Mouse (Mus musculus) natural killer cell, adult 2 months (primary cell): ENCODE measurements around the gene Plekha4.

Experiments used
- DNase-seq, 2 experiments: peaks; one replicate each; pipeline ENCODE4 v3.0.0; 2022; ENCODE audit warnings: low spot score in 2 of 2

Plekha4 gene

GRCm38 (mm10) chr7:45538163-45539041, 12.3 kb downstream of the Plekha4 start:
- no peak for DNase-seq

- DNase-seq = no peak
Measured at GRCm38 (mm10) chr7:45539095-45539494, 13.0 kb downstream of the Plekha4 start.

DNA sequence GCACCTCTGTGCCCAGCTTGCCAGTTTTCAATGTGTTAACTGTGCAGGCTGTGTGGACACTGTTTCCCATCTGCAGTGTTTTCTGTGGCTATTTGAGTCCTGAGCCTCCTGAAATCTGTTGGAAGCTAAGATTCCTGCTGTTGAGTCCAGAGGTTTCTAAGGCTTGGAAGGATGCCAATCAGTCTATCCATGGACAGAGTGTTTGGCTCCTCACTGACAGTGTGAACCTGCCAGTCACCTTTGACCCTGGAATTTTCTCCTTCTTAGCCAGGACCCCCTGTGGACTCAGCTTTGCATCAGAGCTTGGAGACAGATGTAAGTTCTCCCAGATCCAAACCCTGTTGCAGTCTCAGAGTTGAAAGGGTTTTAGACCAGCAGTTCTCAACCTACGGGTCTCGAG, 14.1 kb downstream of the Plekha4 start:
- DNase-seq = no peak

GRCm38 (mm10) chr7:45544525-45544924, 18.4 kb downstream of the Plekha4 start:
- DNase-seq = no peak

DNA sequence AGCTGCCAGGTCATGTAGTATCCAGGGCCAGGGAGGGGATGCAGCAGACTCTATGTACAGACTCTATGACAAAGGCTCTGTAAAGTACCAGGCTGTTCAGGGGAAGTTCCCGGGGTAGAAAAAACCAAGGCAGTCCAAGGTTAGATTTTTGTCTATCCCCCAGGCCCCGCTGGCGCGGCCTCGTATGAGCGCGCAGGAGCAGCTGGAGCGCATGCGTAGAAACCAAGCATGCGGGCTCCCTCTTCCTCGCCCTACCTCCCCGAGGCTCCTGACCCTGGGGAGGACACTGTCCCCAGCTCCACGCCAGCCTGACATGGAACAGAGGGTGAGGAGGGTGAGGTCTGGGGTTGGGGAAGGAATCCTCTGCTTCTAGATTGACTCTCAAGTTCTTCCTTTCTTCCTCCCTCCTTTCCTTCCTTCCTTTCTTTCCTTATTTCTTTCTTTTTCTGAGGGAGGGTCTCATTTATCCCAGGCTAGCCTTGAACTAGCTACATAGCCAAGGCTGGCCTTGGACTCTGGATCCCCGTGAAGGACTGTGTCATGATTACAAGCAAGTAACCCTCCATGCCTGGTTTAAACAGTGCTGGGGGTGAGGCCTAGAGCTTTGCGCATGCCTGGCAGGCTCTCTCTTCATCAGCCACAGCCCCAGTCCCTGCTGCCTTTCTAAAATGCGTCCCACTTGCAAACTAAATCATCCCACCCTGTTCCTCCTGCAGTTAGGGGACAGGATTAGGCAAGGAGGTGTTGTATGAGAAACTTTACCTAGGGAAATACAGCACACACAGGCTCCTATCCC, 23.7 kb downstream of the Plekha4 start:
- no peak for DNase-seq

DNA sequence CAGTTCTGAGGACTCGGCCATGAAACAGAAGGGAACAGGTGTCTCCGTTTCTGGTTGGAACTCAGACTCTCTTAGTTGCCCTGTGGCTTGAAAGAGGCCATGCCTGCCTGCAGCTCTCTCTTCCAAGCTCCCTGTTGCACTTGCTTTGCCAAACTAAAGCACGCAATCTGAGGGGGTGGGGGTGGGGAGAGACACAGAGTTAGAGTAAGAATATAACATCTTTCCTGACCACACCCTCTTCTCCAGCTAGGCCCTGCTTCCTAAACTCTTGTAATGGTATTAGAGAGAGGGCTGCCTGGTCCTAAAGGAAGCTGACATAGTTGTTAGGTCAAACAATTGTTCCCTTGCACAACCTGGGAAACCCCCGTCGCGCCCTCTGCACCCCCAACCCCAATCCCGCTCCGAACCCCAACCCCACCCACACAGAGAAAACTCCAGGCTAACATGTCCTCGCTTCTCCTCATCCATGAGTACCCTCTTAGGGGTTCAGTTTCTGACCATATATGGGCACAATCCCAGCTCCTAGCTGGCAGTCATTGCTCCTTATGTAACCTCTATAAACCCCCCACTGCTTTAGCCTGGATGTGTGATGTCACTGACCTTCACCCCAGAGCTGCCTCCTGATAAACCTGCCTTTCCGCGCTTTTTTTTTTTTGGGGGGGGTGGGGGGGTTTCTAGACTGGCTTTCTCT, 24.8 kb downstream of the Plekha4 start:
- no peak for DNase-seq

DNA sequence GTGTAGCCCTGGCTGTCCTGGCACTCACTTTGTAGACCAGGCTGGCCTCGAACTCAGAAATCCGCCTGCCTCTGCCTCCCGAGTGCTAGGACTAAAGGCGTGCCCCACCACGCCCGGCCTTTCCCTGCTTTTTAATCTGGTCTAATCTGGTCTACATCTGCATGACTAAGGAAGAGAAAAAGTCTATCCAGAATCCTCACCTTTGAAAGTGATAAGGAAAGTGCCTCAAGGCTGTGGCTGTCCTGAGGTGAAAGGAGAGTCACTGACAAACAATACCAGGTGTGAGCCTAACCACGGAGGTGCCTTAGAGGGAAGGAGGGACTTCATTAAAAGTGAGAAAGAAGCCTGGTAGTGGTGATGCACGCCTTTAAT, 25.4 kb downstream of the Plekha4 start:
- no peak for DNase-seq

GRCm38 (mm10) chr7:45553519-45553918, 27.4 kb downstream of the Plekha4 start:
- no peak for DNase-seq

- DNase-seq = no peak
Measured at GRCm38 (mm10) chr7:45553990-45554389, 27.9 kb downstream of the Plekha4 start.

DNA sequence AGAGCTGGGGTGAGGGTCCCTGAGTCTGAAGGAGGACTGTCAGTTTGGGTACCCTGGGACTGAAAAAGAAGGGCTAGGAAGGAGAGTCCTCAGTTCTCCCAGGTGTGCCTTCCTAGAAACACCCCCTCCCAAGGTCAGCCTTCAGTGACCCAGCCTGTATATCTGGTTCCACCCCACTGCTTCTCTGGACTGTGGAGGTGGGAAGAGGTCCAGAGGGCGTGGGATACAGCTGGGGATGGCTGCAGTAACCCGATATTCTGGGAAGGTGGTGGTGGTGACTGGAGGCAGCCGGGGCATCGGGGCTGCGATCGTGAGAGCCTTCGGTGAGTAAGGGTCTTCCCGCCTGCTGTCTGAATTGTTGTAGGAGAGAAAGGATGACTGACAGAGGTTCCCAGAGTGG, 28.6 kb downstream of the Plekha4 start, which contains the start of gene Hsd17b14:
Gene Hsd17b14, plus strand, starts transcription at position 150 of the 400 bp plus-strand sequence.
- no peak for DNase-seq

DNA sequence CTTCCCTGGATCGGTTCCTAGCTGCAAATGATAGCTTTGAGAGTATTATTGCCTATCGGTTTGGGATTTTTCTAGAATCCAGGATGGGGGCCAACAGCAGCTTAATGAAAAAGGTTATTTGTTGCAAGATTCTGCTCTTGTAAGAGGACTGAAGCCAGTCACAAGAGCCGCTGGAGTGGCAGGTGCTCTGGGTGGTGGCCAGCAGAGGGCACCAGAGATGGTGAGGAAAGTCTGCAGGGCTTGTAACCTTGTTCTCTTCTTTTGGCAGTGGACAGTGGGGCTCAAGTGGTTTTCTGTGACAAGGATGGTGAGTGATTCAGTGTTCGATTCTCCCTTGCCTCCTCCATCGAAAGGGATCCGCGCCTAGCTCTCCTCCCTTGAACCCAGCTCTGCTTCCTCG, 29.7 kb downstream of the Plekha4 start:
- peak; percentile 66 to 79 for DNase-seq

DNA sequence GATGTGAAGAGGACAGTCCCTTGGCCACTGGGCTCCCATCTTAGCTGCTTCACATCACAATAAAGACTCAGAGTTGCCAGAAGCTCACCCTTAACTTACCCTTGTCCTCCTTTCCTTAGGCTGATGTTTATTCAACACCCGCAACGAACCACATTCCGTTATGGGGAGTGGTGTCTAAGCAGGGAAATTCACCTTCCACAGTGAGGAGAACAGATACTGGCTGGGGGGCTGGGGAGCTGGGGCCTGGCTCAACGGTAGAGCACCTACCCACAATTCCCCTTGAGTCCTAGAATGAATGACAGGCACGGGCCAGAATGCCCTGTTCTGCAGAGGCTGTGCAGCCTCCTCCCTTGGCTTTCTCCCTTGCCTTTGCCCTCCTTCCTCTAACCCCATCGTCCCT, 32.8 kb downstream of the Plekha4 start:
- DNase-seq = no peak

GRCm38 (mm10) chr7:45560241-45560640, 34.1 kb downstream of the Plekha4 start:
- no peak for DNase-seq

DNA sequence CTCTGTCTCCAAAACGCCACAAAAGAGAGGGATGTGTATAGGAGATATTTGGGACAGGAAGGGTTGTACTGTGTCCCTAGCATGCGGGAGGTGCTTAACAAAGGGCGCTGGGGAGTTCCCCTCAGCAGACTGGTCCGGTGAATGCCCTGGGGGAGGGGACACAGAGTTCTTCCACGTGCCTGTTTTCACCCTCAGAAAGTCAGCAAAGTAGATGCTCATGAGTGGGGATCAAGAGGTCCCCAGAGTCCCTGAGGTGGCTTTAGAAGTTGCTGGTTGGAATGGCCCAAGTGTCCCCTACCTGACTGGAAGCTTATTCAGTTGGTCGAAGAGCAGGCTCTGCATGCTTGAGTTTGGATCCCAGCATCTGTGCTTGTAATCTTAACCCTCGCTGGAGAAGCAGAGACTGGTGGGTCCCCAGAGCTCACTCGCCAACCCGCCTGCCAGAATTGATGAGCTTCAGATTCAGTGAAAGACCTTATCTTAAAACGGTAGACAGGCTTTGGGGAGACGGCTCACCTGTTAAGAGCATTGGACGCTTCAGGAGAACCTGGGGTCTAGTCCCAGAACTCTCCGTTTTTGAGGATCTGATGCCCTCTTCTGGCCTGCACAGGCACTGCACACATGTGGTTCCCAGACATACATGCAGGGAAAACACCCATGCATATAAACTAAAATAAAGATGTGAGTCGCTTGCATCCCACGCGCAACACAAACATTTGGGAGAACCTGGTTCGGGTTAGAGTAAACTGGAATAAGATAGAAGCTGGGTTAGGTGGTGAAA, 34.9 kb downstream of the Plekha4 start:
- DNase-seq = peak; percentile 61 to 79

GRCm38 (mm10) chr7:45561624-45562520, 35.7 kb downstream of the Plekha4 start:
- no peak for DNase-seq

- no peak for DNase-seq
Measured at GRCm38 (mm10) chr7:45564811-45565210, 38.7 kb downstream of the Plekha4 start.

DNA sequence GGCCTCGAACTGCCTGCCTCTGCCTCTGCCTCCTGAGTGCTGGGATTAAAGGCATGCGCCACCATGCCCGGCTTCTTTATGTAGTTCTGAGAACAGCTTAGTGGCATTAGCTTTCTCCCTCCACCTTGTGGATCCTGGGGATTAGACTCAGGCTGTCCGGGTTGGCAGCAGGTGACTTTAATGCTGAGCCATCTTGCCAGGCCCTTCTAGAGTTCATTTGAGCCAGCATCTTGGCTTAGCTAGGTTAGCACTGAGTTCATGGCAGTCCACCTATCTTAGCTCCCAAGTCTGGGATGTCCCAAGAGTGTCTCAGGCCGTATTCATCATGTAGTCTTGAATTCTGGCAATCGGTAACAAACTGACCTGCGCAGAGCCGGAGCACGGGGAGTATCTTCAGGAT, 39.3 kb downstream of the Plekha4 start:
- no peak for DNase-seq

DNA sequence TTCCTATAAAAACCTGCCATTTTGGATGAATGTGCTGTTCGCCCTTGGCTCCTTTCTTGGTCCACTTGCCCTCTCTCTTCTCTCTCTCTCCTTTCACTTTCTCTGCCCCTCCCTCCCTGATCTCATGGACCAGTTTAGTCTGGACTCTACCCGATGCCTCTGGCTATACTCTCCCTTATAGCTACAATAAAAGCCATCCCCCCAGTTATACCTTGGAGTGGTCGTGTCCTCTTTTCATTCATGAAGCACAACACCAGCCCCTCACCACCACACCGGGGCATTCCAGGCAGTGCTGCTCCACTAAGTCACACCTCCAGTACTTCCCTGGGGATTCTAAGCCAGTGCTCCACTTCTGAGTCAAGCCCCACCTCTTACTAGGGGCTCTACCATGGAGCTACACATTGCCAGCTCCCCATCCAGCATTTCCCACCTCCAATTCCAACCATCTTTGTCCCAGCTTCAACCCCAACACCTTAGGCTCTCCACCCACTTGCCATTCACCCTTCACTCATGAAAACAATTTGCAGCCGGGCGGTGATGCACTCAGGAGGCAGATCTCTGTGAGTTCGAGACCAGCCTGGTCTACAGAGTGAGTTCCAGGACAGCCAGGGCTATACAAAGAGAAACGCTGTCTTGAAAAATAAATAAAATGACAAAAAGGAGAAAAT, 41.1 kb downstream of the Plekha4 start:
- no peak for DNase-seq

DNA sequence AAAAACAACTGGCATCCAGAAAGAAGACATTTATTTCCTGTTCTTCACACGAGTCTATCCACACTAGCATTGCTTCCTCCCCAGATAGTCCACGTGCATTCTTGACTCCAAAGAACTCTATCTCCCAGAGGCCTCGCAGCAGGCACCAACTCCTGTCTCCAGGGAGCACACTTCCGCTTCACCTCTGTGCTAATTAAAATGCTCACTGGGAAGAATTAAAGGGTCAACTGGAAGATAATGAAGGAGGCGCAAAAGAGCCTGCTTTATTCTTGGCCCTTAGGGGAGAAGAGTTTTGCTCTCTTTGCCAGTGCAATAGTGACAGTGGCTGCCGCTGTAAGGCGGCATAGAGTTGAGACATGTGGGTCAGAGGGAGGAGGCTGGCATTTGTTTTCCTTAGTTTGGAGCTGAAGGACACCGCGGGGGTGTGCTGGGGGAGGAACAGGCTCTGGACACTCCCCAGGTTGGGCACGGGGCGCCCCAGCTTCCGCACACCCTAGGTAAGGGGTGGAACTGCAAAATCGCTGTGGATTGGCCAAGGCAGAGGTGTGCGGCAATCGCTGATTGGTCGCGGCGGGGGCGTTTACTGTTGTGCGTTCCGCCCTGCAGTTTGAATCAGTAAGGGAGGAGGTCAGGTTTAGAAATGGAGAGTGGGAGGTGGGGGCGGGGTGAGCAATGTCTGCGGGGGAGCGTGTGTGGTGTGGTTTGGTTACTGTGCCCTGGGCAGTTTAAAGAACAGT, 41.8 kb downstream of the Plekha4 start:
- DNase-seq = peak; percentile 68 to 79
